Mouse (Mus musculus): ENCODE results near the gene Tubgcp6. TPM values are rescaled to one million over a fixed set of nuclear protein-coding genes. Genes with fewer than 3 reads are reported as not detected.

The Tubgcp6 gene
- polyA plus RNA-seq, 1 experiment from 2014 or later, result 17.6 TPM

DNA sequence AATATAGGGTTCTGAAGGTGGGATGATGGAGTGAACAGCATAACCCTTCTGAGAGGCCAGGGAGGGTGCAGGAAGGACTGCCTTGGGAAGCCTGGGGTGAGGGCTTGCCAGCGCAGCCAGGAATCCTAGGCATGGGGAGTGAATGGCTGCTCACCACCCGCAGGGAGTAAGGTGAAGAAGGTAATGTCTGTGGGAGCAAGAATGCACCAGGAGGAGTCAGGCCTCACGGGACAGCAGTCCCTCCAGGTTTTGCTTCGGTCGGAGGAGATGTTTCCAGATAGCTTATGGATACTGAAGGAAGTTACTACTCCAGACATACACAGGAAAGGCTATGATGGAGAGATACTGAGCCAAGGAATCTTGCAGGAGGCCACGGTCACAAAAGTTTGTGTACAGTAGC, 64.2 kb downstream of the Tubgcp6 start:
- CTCF ChIA-PET, result interaction anchor here (1.0 kb wide), 1 partner anchor 35 kb away, joined by 3 read pairs; no protein-coding TSS in a partner anchor
- DNase-seq (ENCODE audit: low read depth, low spot score) (no peak), ATAC-seq (no peak)
- TF ChIP-seq CTCF (IDR thresholded peaks at IDR 0.05), result no peak
- in situ Hi-C loops (cut with MboI; ENCODE audit: low pct_unique_long_range_greater_than_20kb), result no loop called here
- peaks cover 59% of the 10 kb centered on the region for H3K27me3 ChIP-seq
- POLR2A ChIA-PET, result no interaction called here

DNA sequence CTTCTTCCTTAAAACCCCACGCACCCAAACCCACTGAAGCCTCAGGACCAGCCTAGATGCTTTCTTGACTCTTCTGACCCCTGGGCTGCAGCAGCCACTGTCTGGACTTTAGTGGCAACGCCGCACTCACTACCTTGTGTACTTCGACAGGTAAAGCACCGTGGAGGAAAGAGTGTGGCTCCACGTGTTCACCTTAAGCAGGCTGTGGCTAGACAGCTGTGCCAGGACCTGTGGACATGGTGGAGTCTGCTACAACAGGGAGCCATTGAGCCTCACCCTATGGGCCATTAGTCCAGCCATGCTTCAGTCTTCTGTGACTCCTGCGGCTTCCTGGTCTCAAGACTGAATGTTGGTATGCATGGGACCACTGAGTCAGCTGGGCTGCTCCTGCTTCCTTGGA, 68.2 kb downstream of the Tubgcp6 start:
- CTCF ChIA-PET, result no interaction called here
- no peak for TF ChIP-seq CTCF (IDR thresholded peaks at IDR 0.05)
- peaks cover 70% of the 10 kb centered on the region for H3K27me3 ChIP-seq
- DNase-seq (ENCODE audit: low read depth, low spot score) (no peak), ATAC-seq (no peak)
- POLR2A ChIA-PET, result interaction anchor here (0.7 kb wide), 1 partner anchor 217 kb away, joined by 3 read pairs; no protein-coding TSS in a partner anchor
- in situ Hi-C loops (cut with MboI; ENCODE audit: low pct_unique_long_range_greater_than_20kb), result loop anchor here (5.0 kb wide), 1 partner anchor 42 kb away; no protein-coding TSS in a partner anchor

Other genes starting within 250 kb of the Tubgcp6 start
- gene Ttll8, start 168.7 kb downstream of the Tubgcp6 start, polyA plus RNA-seq (2021), result 0.03 TPM
- 0.06 TPM for gene Mlc1, start 144.1 kb downstream of the Tubgcp6 start, polyA plus RNA-seq (2021)
- not detected for gene Mov10l1, start 140.2 kb downstream of the Tubgcp6 start, polyA plus RNA-seq (2021)
- gene Panx2, start 63.4 kb downstream of the Tubgcp6 start, polyA plus RNA-seq (2021), result 0.12 TPM
- 44.7 TPM for gene Trabd, start 48.0 kb downstream of the Tubgcp6 start, polyA plus RNA-seq (2021)
- gene Selenoo, start 34.0 kb downstream of the Tubgcp6 start, polyA plus RNA-seq (2021), result 31.1 TPM
- gene Hdac10, start 5.6 kb upstream of the Tubgcp6 start, polyA plus RNA-seq (2021), result 15.0 TPM
- gene Mapk12, start 17.6 kb upstream of the Tubgcp6 start, polyA plus RNA-seq (2021), result 7.1 TPM
- gene Mapk11, start 26.5 kb upstream of the Tubgcp6 start, polyA plus RNA-seq (2021), result 16.3 TPM
- 444 TPM for gene Plxnb2, start 57.7 kb upstream of the Tubgcp6 start, polyA plus RNA-seq (2021)
- 11.3 TPM for gene Dennd6b, start 73.4 kb upstream of the Tubgcp6 start, polyA plus RNA-seq (2021)
- 37.2 TPM for gene Ppp6r2, start 88.4 kb upstream of the Tubgcp6 start, polyA plus RNA-seq (2021)
- gene Sbf1, start 192.2 kb upstream of the Tubgcp6 start, polyA plus RNA-seq (2021), result 150 TPM
- 0.14 TPM for gene Adm2, start 199.6 kb upstream of the Tubgcp6 start, polyA plus RNA-seq (2021)
- not detected for gene Miox, start 211.3 kb upstream of the Tubgcp6 start, polyA plus RNA-seq (2021)
- gene Lmf2, start 232.5 kb upstream of the Tubgcp6 start, polyA plus RNA-seq (2021), result 65.9 TPM
- 106 TPM for gene Ncaph2, start 232.6 kb upstream of the Tubgcp6 start, polyA plus RNA-seq (2021)